Mouse (Mus musculus): ENCODE results near the gene Glipr1l2. TPM values are rescaled to one million over a fixed set of nuclear protein-coding genes. Genes with fewer than 3 reads are reported as not detected.
A peak's percentile ranks its signal among the peaks of the same experiment; 100 is the strongest.
"Not testable (repeated sequence)": the region's sequence is repeated elsewhere in the genome, so short reads cannot be mapped to it uniquely, and the experiment has no call there.

Glipr1l2 gene
- polyA plus RNA-seq (2016; fragmentation: Nextera tagmentation; extraction: Ambion mirVana), result not detected in 2 replicates

DNA sequence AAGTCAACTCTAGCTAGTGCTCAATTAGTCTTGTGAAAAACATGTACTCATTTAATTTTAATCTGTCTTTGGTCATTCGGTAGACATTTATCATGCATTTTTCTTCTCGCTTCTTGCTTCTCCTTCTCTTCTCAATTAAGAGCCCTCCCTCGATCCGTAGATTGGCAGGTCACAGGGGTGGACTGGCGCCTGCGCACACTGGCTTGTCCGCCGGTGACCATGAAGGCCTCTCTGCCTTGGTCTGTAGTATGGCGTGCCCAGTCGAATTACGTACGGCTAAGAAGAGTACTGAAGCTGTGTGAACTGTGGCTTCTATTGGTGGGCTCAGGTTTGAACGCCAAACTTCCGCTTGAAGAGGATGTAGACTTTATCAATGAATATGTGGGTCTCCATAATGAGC, at the start of gene Glipr1l2:
Glipr1l2 (plus strand) TSS at position 198 of the 400 bp plus-strand sequence.
- Histone ChIP-seq H3K36me3 (no peaks in the 10 kb centered on the region), H3K4me3 (replicated peaks) (no peak within 1 kb of the TSS), H3K9me3 (no peaks in the 10 kb centered on the region), H3K4me1 (replicated peaks) (no peaks in the 10 kb centered on the region), H3K4me2 (no peak within 1 kb of the TSS), H3K27me3 (no peaks in the 10 kb centered on the region), H3K27ac (no peak within 1 kb of the TSS), H3K9ac (replicated peaks) (no peak within 1 kb of the TSS)
- WGBS, result 93% methylated on average over 14 of the region's 14 CpGs
- no peak for ATAC-seq (ENCODE audit: insufficient number of reproducible peaks, insufficient read depth, low FRiP score, low TSS enrichment, low read depth)

DNA sequence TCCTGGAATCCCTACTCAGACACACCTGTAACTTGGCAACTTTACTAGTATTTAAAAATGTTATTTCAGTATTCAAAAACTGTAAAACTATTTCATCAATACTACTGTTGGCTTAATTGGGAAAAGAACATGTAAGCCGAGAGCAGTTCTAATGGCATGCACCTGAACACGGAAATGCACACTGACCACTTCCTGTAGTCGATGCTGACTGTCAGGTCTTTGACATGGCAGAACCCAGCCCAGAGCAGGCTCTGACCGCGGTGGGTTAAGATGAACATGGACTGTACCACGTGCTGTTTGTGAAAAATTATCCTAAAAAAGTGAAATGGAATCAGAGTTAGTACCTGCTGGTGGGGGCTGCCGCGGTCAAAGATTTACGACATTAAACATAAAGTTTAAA, 39.6 kb upstream of the Glipr1l2 start:
- not testable (repeated sequence) for H3K36me3 ChIP-seq; H3K4me1 ChIP-seq (replicated peaks); H3K27me3 ChIP-seq; H3K4me2 ChIP-seq; H3K27ac ChIP-seq; H3K9me3 ChIP-seq; ATAC-seq (ENCODE audit: insufficient number of reproducible peaks, insufficient read depth, low FRiP score, low TSS enrichment, low read depth); H3K9ac ChIP-seq (replicated peaks); H3K4me3 ChIP-seq (replicated peaks)
- 79% methylated on average over 9 of the region's 9 CpGs for WGBS

DNA sequence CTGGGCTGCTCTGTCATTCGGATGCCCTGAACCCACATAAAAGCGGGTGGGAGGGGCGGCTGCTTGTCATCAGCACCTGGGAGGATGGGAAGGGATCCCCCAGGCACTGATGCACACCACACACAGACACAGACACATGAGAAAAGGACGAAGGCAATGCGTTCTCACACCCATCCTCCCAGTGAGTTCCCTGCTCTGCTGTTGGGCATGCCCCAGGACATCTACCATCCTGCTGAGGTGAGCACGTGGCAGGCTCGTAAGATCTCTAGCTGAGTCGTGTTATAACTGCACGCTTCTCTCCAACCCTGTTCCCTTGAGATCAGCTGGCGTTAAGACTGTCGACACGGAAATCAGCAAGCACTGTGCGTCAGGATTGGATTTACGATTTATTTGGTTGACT, 38.9 kb upstream of the Glipr1l2 start:
- WGBS, result 36% methylated on average over 14 of the region's 14 CpGs

DNA sequence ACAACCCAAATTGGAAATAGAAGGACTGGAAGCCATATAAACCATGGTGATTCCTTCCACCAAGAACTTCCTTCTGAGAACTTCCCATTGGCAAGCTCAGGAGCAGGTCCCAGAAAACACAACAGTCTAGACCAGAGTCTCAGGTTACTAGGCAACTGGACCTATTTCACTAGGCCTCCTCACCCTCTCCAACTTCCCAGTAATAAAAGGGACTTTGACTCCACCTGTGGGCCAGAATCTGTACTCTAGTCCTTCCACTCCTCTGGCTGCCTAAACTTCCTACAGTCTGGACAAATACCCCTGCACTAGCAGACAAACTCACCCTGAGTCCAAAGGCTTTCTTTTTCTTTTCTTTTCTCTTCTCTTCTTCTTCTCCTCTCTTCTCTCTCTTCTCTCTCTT, 31.9 kb upstream of the Glipr1l2 start:
- no peaks in the 10 kb centered on the region for H3K9me3 ChIP-seq
- no peak overlapping the region for H3K4me3 ChIP-seq (replicated peaks)
- ATAC-seq (ENCODE audit: insufficient number of reproducible peaks, insufficient read depth, low FRiP score, low TSS enrichment, low read depth), result no peak
- no peak overlapping the region for H3K27ac ChIP-seq
- no peak overlapping the region for H3K9ac ChIP-seq (replicated peaks)
- no peaks in the 10 kb centered on the region for H3K27me3 ChIP-seq
- no peak overlapping the region for H3K4me2 ChIP-seq
- H3K36me3 ChIP-seq, result no peaks in the 10 kb centered on the region
- no peaks in the 10 kb centered on the region for H3K4me1 ChIP-seq (replicated peaks)

More for the DNA sequence above, 38.9 kb upstream of the Glipr1l2 start:
- H3K9me3 ChIP-seq; H3K36me3 ChIP-seq; H3K27me3 ChIP-seq; H3K4me2 ChIP-seq; H3K9ac ChIP-seq (replicated peaks); H3K27ac ChIP-seq; H3K4me1 ChIP-seq (replicated peaks); H3K4me3 ChIP-seq (replicated peaks): not testable (repeated sequence)
- peak; percentile 47; the same call in 1 of the 2 replicates for ATAC-seq (ENCODE audit: insufficient number of reproducible peaks, insufficient read depth, low FRiP score, low TSS enrichment, low read depth)

DNA sequence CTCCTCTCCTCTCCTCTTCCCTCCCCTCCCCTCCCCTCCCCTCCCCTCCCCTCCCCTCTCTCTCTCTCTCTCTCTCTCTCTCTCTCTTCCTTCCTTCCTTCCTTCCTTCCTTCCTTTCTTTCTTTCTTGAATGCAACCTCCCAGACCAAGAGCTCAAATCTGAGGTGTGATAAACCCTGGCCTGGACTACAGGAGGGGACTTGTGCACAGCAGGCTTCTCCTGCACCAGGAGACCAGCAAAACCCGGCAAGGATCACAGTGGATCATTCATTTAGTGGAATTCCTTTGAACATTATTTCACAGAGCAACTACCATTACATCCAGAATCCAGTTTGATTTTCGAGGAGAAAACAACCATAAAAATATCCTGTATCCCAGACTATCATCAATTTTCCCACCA, 31.2 kb upstream of the Glipr1l2 start:
- not testable (repeated sequence) for H3K27me3 ChIP-seq; H3K36me3 ChIP-seq; ATAC-seq (ENCODE audit: insufficient number of reproducible peaks, insufficient read depth, low FRiP score, low TSS enrichment, low read depth); H3K9ac ChIP-seq (replicated peaks); H3K4me3 ChIP-seq (replicated peaks); H3K27ac ChIP-seq; H3K4me2 ChIP-seq; H3K4me1 ChIP-seq (replicated peaks); H3K9me3 ChIP-seq
- WGBS, result 84% methylated on average over 2 of the region's 2 CpGs

DNA sequence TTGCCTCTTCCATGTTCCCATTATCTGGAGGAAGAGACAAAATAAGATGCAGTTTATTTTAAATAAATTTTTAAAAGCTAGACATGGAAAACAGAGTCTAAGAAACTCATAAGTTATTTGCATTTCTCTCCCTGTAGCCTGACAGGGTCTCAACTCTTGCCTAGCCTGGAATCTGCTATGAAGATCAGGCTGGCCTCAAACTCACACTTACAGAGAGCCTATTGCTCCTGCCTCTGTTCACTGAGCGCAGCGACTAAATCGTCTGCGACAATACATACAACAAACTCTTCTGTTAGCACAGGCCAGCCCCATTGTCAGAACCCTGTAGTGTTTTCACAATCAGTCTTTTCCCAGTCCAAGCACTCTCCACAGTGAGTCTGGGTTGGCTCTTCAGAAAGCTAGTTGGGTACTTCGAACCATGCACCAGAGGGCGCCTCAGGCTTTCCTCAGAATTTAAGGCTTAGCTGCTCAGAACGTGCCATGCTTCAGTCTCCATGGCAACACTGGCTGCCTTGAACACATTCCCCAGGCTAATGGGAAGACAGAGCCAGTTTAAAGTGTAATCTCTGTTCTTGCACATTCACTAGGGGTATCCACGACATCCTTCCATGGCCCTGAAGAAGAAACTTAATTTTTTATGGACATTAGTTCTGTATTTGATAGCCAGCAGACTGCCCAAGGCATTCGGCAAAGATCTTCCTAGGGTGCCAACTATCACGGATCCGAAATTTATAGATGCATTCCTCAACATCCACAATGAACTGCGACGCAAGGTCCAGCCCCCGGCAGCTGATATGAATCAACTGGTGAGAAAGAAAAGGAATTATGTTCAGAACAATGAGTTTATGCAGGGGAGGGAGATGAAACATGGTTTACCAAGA, 23.2 kb upstream of the Glipr1l2 start, which contains the start of gene Glipr1l1:
Glipr1l1 (plus strand) TSS at position 488 of the 881 bp plus-strand sequence.
- no peaks in the 10 kb centered on the region for H3K27me3 ChIP-seq
- H3K9me3 ChIP-seq, result no peaks in the 10 kb centered on the region
- H3K9ac ChIP-seq (replicated peaks), result no peak within 1 kb of the TSS
- no peak within 1 kb of the TSS for H3K4me3 ChIP-seq (replicated peaks)
- 58% methylated on average over 14 of the region's 14 CpGs for WGBS
- H3K4me1 ChIP-seq (replicated peaks), result no peaks in the 10 kb centered on the region
- no peaks in the 10 kb centered on the region for H3K36me3 ChIP-seq
- ATAC-seq (ENCODE audit: insufficient number of reproducible peaks, insufficient read depth, low FRiP score, low TSS enrichment, low read depth), result peak; percentile 31; the same call in 1 of the 2 replicates
- H3K27ac ChIP-seq, result no peak within 1 kb of the TSS
- H3K4me2 ChIP-seq, result no peak within 1 kb of the TSS

DNA sequence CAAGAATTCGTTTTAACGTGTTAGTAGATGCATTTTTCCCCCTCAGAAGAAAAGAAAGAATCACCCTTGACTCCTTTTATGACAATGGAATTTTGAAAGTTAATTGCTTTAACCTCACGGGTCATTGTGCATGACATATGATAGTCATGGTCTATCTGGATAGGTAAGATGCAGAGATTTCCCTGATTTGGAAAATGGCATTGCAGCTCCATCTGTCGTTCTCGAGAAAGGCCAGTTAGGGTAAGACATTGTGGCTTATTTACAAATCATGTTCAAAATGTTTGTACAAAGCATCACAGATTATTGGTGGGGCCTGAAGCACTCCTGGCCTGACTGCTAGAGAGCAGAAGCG, 22.6 kb upstream of the Glipr1l2 start:
- WGBS, result 87% methylated on average over 6 of the region's 6 CpGs
- H3K4me3 ChIP-seq (replicated peaks); H3K4me2 ChIP-seq; ATAC-seq (ENCODE audit: insufficient number of reproducible peaks, insufficient read depth, low FRiP score, low TSS enrichment, low read depth); H3K9ac ChIP-seq (replicated peaks); H3K27me3 ChIP-seq; H3K4me1 ChIP-seq (replicated peaks); H3K27ac ChIP-seq; H3K36me3 ChIP-seq; H3K9me3 ChIP-seq: not testable (repeated sequence)

DNA sequence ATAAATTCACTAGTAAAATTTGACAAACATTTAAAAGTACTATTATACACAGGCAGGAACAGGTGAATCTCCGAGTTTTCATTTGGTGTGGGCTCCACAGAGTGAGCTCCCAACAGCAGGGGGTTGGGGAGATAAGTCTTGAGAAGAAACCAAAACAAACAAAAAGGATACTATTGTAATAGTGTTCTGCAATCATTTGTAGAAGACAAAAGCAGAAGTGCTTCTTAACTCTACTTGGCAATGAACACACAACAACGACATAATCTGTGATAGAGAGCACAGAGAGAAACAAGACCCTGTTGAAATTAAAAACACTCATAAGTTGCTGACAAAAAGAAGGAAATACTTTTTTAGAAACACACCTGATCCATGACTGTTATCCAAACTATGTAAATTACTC, 3.1 kb upstream of the Glipr1l2 start:
- H3K4me3 ChIP-seq (replicated peaks), result no peak overlapping the region
- no peak overlapping the region for H3K4me2 ChIP-seq
- no peaks in the 10 kb centered on the region for H3K9me3 ChIP-seq
- H3K27me3 ChIP-seq, result no peaks in the 10 kb centered on the region
- H3K4me1 ChIP-seq (replicated peaks), result no peaks in the 10 kb centered on the region
- no peaks in the 10 kb centered on the region for H3K36me3 ChIP-seq
- H3K9ac ChIP-seq (replicated peaks), result no peak overlapping the region
- ATAC-seq (ENCODE audit: insufficient number of reproducible peaks, insufficient read depth, low FRiP score, low TSS enrichment, low read depth), result no peak
- no peak overlapping the region for H3K27ac ChIP-seq
- WGBS, result 57% methylated on average over 2 of the region's 2 CpGs

DNA sequence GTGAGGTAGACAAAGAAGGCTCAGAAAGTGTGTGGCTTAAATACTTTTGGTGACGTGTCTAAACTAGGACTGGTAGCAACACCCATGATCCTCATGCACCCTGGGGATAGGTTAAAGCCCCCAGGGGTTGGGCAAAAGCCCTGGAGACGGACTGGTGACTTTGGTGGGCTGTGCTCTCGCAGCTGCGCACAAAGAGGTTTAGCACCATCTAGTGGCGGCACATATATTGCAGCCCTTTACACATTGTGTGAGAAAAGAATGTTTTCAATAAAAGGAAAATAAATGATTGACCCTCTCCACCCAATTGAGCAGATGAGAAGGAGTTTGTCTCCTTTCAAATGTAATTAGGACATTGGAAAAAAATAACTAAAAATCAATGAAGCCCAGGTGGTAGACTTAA, 22.6 kb downstream of the Glipr1l2 start:
- not testable (repeated sequence) for H3K27me3 ChIP-seq; H3K4me3 ChIP-seq (replicated peaks); ATAC-seq (ENCODE audit: insufficient number of reproducible peaks, insufficient read depth, low FRiP score, low TSS enrichment, low read depth); H3K36me3 ChIP-seq; H3K4me2 ChIP-seq; H3K9ac ChIP-seq (replicated peaks); H3K27ac ChIP-seq; H3K4me1 ChIP-seq (replicated peaks)
- WGBS, result 4% methylated on average over 5 of the region's 5 CpGs
- H3K9me3 ChIP-seq, result peaks cover 16% of the 10 kb centered on the region

DNA sequence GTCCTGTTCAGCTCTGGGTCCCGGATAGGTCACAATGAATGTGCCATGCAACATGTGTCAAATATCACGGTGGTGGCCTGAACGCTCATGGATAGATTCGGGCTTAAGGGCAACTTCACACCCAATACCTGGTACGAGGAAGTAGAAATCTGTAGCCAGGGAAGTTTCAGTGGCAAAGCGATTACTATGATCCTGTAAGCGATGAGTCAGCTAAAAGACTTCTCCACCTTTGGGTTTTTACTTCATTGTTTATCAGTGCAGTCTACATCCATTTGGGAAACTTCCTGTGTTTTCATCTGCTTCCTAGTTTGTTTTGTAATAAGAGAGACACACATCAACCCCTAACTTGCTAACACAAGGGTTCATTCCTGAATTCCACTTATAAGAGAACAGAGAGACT, 27.2 kb downstream of the Glipr1l2 start:
- H3K9ac ChIP-seq (replicated peaks), result no peak overlapping the region
- H3K27me3 ChIP-seq, result no peaks in the 10 kb centered on the region
- H3K4me1 ChIP-seq (replicated peaks), result no peaks in the 10 kb centered on the region
- no peak overlapping the region for H3K4me3 ChIP-seq (replicated peaks)
- H3K9me3 ChIP-seq, result no peaks in the 10 kb centered on the region
- no peak overlapping the region for H3K4me2 ChIP-seq
- H3K27ac ChIP-seq, result no peak overlapping the region
- WGBS, result 90% methylated on average over 7 of the region's 7 CpGs
- H3K36me3 ChIP-seq, result no peaks in the 10 kb centered on the region
- no peak for ATAC-seq (ENCODE audit: insufficient number of reproducible peaks, insufficient read depth, low FRiP score, low TSS enrichment, low read depth)

DNA sequence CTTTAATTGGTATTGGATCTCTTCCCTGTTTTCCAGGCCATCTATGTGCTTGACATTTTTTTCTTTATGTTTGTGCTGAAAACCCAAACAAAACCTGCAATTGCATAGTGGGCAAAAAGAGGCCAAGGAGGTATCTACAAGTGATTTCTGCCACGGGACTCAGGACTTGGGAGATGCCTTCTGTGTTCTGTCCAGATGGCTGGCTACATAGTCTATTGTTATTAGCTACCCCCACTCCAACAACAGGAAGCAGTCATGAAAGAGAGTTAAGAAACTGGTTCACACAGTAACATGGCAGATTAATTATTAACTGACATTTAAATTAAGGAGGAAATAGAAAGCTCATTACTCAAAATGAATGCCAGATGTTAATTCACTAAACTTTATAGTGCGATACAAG, 41.9 kb downstream of the Glipr1l2 start:
- not testable (repeated sequence) for ATAC-seq (ENCODE audit: insufficient number of reproducible peaks, insufficient read depth, low FRiP score, low TSS enrichment, low read depth); H3K27me3 ChIP-seq; H3K4me1 ChIP-seq (replicated peaks); H3K4me2 ChIP-seq; H3K27ac ChIP-seq; H3K9me3 ChIP-seq; H3K4me3 ChIP-seq (replicated peaks); H3K9ac ChIP-seq (replicated peaks); H3K36me3 ChIP-seq
- 36% methylated on average over 2 of the region's 2 CpGs for WGBS

DNA sequence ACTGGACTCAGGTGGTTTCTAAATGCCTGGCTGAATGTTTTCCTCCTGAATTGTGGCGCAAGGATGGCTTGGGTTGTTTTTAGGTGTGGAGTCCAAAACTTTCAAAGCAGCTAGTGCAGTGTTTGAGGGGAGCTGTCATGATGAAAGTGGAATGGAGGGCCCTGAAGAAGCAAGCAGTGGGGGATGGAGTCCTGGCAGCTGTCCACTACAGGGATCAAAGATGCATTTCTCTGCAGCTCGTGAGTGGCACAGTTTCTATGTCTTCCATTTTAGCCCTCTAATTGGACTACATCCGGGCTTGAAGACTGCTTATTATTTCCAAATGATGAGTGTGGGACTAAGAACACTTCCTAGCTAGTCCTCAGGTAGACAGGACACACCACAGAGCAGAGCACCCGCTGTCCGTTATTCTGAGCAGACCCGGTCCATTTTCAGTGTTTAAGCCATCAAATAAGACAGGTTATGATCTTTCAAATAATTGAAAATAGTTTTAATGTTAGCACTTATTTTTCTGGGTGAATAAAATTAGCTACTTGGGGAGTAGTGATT, 44.6 kb downstream of the Glipr1l2 start:
- 60% methylated on average over 6 of the region's 6 CpGs for WGBS
- not testable (repeated sequence) for H3K27ac ChIP-seq; H3K4me1 ChIP-seq (replicated peaks); H3K9me3 ChIP-seq; ATAC-seq (ENCODE audit: insufficient number of reproducible peaks, insufficient read depth, low FRiP score, low TSS enrichment, low read depth); H3K4me2 ChIP-seq; H3K36me3 ChIP-seq; H3K9ac ChIP-seq (replicated peaks); H3K4me3 ChIP-seq (replicated peaks); H3K27me3 ChIP-seq
